Mouse (Mus musculus) kidney, adult 2 months (tissue): Measurements from ENCODE around the gene Eefsec.

Experiments
- CTCF ChIP-seq: fragments of 200-500 bp; conservative IDR thresholded peaks from 2 replicates; pipeline ENCODE4 v1.5.1; 2011; ENCODE audit warnings: low read depth, mild to moderate bottlenecking, control low read depth, low read length, moderate library complexity, mixed read lengths; ENCODE audit not compliant: insufficient read depth, insufficient read length
- POLR2A ChIP-seq: fragments of 200-500 bp; IDR thresholded peaks from one replicate; pipeline ENCODE4 v1.6.1; 2011; ENCODE audit warnings: low read depth, low read length, control low read depth

GRCm38 (mm10) chr6:88321253-88321652, 125.1 kb downstream of the Eefsec start:
- TF ChIP-seq CTCF (no peak), POLR2A (no peak)
